Mouse (Mus musculus): ENCODE data around the gene Hnrnpm. TPM values are rescaled to one million over a fixed set of nuclear protein-coding genes. Genes with fewer than 3 reads are reported as not detected.
A peak's percentile ranks its signal among the peaks of the same experiment; 100 is the strongest.
"Not testable (repeated sequence)": the region's sequence is repeated elsewhere in the genome, so short reads cannot be mapped to it uniquely, and the experiment has no call there.

Gene Hnrnpm
- total RNA-seq (2021) = 100 to 1,000 TPM; 197 to 237 TPM
- long read RNA-seq, experiment 1, partial matches to known transcripts = 37 of 49 reads
- long read RNA-seq, experiment 1, other reads (novel, unspliced or antisense) = 12 of 49 reads
- long read RNA-seq, experiment 2, transcript Hnrnpm-203 (2 exons, 2,626 nt) = major isoform, 5 of 67 reads
- long read RNA-seq, experiment 2, partial matches to known transcripts = 32 of 67 reads
- long read RNA-seq, experiment 2, other reads (novel, unspliced or antisense) = 30 of 67 reads

DNA sequence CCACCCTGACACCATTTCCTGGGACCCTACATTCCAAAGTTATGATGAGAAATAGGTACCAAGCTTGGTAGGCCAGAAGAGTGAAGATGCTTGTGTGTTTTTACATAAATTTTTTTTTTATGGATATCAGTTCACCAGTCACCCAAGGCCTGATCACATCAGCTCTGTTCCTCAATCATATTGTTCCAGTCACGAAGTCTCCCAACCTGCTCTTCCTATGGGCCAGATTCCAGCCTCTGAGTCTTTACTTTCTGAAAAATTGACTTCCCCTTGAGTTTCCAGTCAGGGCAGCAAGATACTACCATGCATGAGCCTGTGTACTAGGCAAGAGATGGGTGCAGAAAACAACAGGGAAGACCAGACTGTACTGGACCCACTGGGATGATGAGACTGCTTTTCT is at the start of gene Hnrnpm:
TSS of gene Hnrnpm (minus strand) at position 101 of the 400 bp plus-strand sequence.
- DNase-seq (ENCODE audit: low spot score in 2 of 2) = no peak

DNA sequence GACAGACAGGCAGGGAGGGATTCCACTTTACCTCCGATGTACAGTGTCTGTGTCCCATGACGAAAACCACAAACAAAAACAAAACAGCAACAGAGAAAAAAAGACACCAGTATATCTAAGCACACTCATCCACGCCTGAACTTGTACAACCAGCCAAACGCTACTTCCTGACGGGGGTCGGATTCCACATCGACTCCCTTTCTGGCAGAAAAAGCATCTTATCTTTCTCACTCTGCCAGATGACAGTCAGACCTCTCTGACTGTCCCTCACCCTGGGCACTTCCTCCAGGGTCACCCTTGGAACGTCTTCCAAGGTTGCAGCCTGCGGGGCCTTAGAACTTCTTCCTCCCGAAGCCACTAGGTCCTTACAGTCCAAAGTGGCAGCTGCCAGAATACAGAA is 46.9 kb upstream of the Hnrnpm start:
- not testable (repeated sequence) for DNase-seq (ENCODE audit: low spot score in 2 of 2)

- DNase-seq (ENCODE audit: low spot score in 2 of 2) = not testable (repeated sequence)
Measured at GRCm38 (mm10) chr17:33732556-33733083, 46.0 kb upstream of the Hnrnpm start.

GRCm38 (mm10) chr17:33729215-33729614 is 42.6 kb upstream of the Hnrnpm start:
- no peak for DNase-seq (ENCODE audit: low spot score in 2 of 2)

DNA sequence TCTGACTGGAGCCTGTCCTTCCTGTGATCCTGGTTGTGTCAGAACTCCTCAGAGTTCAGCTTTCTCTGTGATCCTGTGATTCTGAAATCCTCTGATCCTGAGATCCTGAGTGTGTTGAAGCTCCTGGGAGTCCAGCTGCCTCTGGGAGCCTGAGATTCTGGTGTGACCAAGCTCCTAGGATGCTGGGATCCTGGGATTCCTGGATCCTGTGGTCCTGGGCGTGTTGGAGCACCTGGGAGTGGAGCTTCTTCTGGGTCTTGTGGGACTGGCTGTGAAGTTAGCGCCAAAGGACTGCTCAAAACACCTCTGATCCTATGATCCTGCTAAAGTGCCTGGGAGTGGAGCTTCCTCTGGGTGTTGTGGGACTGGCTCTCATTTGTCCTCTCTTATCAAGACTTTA is 41.7 kb upstream of the Hnrnpm start:
- no peak for DNase-seq (ENCODE audit: low spot score in 2 of 2)

GRCm38 (mm10) chr17:33719736-33720378 is 33.2 kb upstream of the Hnrnpm start:
- DNase-seq (ENCODE audit: low spot score in 2 of 2) = no peak

DNA sequence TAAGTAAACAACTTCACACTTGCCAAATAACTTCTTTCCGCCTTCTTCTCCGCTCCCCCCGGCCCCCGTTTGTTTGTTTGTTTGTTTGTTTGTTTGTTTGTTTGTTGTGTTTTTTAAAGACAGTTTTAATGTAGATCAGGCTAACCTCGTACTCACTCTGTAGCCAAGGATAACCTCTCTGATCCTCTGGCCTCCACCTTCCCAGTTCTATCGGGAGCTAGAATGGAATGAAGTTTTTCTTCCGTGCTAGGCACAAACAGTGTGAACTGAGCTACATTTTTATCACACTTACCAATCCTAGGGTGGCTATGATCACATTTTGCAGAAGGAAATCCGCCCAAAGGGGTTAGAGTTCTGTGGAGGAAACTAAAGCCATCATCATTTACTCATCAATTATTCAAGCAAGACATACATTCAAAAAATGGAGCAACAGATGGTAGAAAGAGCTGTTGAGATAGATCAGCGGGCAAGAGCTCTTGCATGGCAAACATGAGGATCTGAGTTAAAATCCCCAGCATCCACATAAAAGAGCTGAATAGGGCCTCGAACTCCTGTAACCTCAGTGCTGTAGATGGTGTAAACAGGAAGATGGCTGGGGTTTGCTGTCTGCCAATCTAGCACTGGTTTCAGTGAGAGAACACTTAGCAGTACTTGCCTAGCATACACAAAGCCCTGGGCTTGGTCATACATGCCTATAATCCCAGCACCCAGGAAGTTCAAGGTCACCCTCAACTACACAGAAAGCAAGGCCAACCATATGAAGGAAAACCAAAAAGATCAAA is 32.5 kb upstream of the Hnrnpm start:
- no peak for DNase-seq (ENCODE audit: low spot score in 2 of 2)

GRCm38 (mm10) chr17:33718384-33718881 is 31.8 kb upstream of the Hnrnpm start, which contains the start of gene March2:
March2 (minus strand) TSS chr17:33718670.
- peak; percentile 92 to 97 for DNase-seq (ENCODE audit: low spot score in 2 of 2)

GRCm38 (mm10) chr17:33717982-33718381 is 31.3 kb upstream of the Hnrnpm start:
- DNase-seq (ENCODE audit: low spot score in 2 of 2) = no peak

DNA sequence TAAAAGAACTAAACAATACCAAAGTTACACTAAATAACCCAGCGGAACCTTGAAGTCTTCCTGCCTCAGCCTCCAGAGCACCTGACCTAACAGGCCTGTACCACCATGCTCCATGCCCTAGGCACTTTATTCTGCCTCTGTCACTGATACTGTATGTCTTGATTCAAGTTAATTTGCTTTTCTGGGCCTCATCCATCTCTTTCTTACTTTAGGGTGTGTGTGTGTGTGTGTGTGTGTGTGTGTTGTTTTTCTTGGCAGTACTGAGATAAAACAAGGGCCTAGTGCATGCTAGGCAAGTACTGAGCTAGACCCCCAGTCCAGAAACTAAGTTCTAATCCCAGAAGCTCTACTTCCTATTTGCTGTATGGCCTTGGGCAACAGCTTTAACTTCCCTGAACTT is 30.6 kb upstream of the Hnrnpm start:
- DNase-seq (ENCODE audit: low spot score in 2 of 2) = no peak

GRCm38 (mm10) chr17:33714779-33715178 is 28.1 kb upstream of the Hnrnpm start:
- no peak for DNase-seq (ENCODE audit: low spot score in 2 of 2)

DNA sequence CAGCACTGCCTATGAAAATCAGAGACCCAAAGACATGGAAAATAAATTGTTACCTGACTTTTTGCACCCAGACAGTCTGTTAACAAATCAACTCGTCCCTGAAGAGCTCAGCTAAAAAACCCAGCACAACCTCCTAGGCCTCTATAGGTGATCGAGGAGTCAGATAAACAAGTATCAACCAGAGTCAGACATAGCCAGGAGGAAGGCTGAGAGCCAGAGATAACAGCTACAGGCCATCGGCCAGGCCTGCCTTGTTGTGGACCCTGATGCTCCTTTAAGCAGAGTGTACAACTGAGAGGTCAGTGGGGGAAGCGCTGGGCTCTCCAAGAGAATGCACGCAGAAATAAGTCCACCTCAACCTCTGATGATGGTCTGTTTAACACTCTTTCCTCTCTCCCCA is 26.6 kb upstream of the Hnrnpm start:
- DNase-seq (ENCODE audit: low spot score in 2 of 2) = no peak

GRCm38 (mm10) chr17:33709834-33710233 is 23.2 kb upstream of the Hnrnpm start:
- no peak for DNase-seq (ENCODE audit: low spot score in 2 of 2)

DNA sequence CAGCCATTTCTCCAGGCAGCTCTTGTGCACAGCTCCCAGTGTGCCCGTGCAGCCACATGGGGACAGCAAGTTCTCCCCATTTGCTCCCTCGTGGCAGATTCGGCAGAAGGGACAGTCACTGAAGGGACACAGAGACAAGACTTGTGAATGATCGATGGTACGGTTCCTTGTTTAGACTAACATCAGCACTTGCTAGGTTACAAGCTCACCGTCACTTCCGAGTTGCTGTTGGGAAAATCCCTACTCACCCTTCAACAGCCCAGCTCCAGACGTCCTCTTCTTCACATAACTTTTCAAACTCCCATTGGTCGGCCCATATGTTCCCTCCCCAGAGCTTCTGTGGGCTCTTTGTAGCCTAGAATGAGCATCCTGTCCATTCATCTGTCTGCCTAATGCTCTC is 16.4 kb upstream of the Hnrnpm start:
- no peak for DNase-seq (ENCODE audit: low spot score in 2 of 2)

GRCm38 (mm10) chr17:33702178-33702577 is 15.5 kb upstream of the Hnrnpm start:
- DNase-seq (ENCODE audit: low spot score in 2 of 2) = no peak

GRCm38 (mm10) chr17:33695471-33695870 is 8.8 kb upstream of the Hnrnpm start:
- DNase-seq (ENCODE audit: low spot score in 2 of 2) = no peak

DNA sequence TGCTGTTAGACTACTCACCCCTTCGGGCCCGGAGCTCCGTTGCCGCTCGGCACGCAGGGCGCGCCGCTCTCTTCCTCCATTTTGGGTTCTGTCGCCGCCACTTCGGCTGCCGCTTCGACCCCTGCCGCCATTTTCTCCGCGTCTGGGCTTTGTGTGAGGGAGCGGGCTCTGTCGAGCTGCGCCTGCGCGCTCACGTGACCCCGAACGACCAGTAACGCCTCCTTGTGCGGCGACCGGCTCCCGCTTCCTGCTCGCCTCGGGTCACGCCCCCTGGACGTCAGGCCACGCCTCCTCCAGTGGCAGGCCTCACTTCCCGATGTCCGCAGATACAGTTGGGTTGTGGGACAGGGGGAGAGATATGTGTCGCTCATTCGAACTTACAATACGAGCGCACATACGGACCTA is 1.4 kb downstream of the Hnrnpm start:
- DNase-seq (ENCODE audit: low spot score in 2 of 2) = peak; percentile 95 to 98

- peak; percentile 23 to 43 for DNase-seq (ENCODE audit: low spot score in 2 of 2)
Measured at GRCm38 (mm10) chr17:33684671-33685231, 1.9 kb downstream of the Hnrnpm start.

GRCm38 (mm10) chr17:33681767-33682166 is 4.9 kb downstream of the Hnrnpm start:
- DNase-seq (ENCODE audit: low spot score in 2 of 2) = no peak

GRCm38 (mm10) chr17:33678771-33679170 is 7.9 kb downstream of the Hnrnpm start:
- DNase-seq (ENCODE audit: low spot score in 2 of 2) = no peak

- no peak for DNase-seq (ENCODE audit: low spot score in 2 of 2)
Measured at GRCm38 (mm10) chr17:33676086-33676485, 10.6 kb downstream of the Hnrnpm start.

All from adrenal gland, postnatal 4 days (tissue).